Mouse (Mus musculus) bone marrow, adult 2 months (tissue): ENCODE measurements around the gene Rheb. TPM values are rescaled to one million over a fixed set of nuclear protein-coding genes. Genes with fewer than 3 reads are reported as not detected.

Source experiments
- H3K27ac ChIP-seq: fragments of 200-500 bp; 2 replicates; pipeline ENCODE4 v1.5.1; 2012; ENCODE audit warnings: low read depth, mild to moderate bottlenecking, control low read depth, inconsistent platforms, low read length; ENCODE audit not compliant: control insufficient read depth, poor library complexity, insufficient read depth
- H3K4me1 ChIP-seq: fragments of 200-500 bp; 2 replicates; pipeline ENCODE4 v1.6.1; 2011; ENCODE audit warnings: low read length; ENCODE audit not compliant: control insufficient read depth, insufficient read depth
- H3K4me3 ChIP-seq: fragments of 200-500 bp; replicated peaks from 2 replicates; pipeline ENCODE3; 2011; ENCODE audit warnings: mild to moderate bottlenecking, low read depth, low read length, control low read depth; ENCODE audit not compliant: control insufficient read depth
- CTCF ChIP-seq: fragments of 200-500 bp; IDR thresholded peaks from 2 replicates; pipeline ENCODE4 v1.5.1; 2011; ENCODE audit warnings: low read length, control low read depth; ENCODE audit not compliant: control insufficient read depth, insufficient read depth
- POLR2A ChIP-seq: fragments of 200-500 bp; IDR thresholded peaks from 2 replicates; pipeline ENCODE4 v1.6.1; 2011; ENCODE audit warnings: low read depth, mild to moderate bottlenecking, control low read depth, low read length, borderline replicate concordance; ENCODE audit not compliant: control insufficient read depth
- WGBS: fragments of 180-500 bp; shearing (Covaris S2); methylation state at CpG from one replicate; pipeline ENCODE4 v1.1.7; 2018; 5-methylcytosine and 5-hydroxymethylcytosine counted together
- polyA plus RNA-seq: library from polyadenylated mRNA; stranded (reverse); fragments of >200 nt; gene quantifications from 2 replicates; pipeline ENCODE4 v1.2.4, GENCODE M21; 2011; ENCODE audit warnings: low replicate concordance; ENCODE audit not compliant: missing spikeins, insufficient read depth, insufficient read length

Gene Rheb
- polyA plus RNA-seq, 1 experiment = 42.3 TPM

DNA sequence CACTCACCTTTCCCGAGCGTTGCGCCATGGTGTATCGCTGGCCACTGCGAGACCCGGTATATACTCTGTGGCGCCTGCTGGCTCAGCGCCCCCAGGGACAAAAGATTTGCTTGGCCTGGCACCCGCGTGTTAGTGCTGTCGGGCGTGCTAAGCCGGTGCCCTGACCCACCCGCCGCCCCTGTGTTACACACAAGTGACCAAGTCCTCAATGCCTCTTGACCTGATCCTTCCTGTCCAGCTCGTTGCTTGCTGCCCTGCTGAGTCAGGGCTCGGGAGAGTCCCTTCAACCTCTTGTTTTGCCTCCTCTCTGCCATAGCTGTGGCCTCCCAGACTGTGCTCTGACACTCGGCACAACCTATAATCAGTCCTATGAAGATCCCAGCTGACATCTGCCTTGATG, 84.6 kb downstream of the Rheb start, which contains the start of gene Crygn:
Crygn (minus strand) TSS at position 193 of the 400 bp plus-strand sequence.
- Histone ChIP-seq H3K4me3 (no peak within 1 kb of the TSS), H3K4me1 (no peaks in the 10 kb centered on the region), H3K27ac (no peak within 1 kb of the TSS)
- TF ChIP-seq CTCF = no peak
- no peak for TF ChIP-seq POLR2A
- 77% methylated on average over 18 of the region's 18 CpGs for WGBS

DNA sequence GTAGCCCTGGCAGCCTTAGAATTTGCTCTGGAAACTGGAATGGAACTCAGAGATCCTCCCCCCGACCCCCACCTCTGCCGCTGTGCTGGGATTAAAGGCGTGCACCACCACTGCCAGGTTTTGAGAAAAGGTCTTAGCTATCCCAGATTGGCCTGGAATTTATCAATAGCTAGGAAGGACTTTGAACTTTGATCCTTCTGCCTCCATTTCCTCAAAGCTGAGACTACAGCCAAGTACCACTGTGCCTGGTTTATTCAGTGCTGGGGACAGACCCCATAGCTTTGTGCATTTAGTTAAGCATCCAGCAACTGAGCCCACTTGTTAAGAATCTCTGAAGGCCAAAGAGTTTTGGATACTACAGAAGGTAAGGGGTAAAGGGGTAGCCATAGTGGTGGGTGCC, 85.5 kb downstream of the Rheb start:
- no peak for TF ChIP-seq CTCF
- no peak for TF ChIP-seq POLR2A
- H3K27ac ChIP-seq = no peak overlapping the region
- no peak overlapping the region for H3K4me3 ChIP-seq
- no peaks in the 10 kb centered on the region for H3K4me1 ChIP-seq
- 89% methylated on average over 3 of the region's 3 CpGs for WGBS

Other genes starting within 250 kb of the Rheb start
- gene Smarcd3, start 218.2 kb downstream of the Rheb start, polyA plus RNA-seq = 3.4 and 6.1 TPM in 2 replicates
- gene Nub1, start 157.1 kb downstream of the Rheb start, polyA plus RNA-seq = 17.7 and 35.7 TPM in 2 replicates
- gene Wdr86, start 111.9 kb downstream of the Rheb start, polyA plus RNA-seq = 3.8 and 9.1 TPM in 2 replicates
- 2.2 and 28.5 TPM in 2 replicates for gene Crygn, start 84.6 kb downstream of the Rheb start, polyA plus RNA-seq